Mouse (Mus musculus) limb, embryonic 10.5 days (tissue): ENCODE data around the gene Zfp574. TPM values are rescaled to one million over a fixed set of nuclear protein-coding genes. Genes with fewer than 3 reads are reported as not detected.

Experiments used
- DNase-seq: peaks from one replicate; pipeline ENCODE4 v3.0.0-alpha.2; 2017; ENCODE audit warnings: low spot score
- H3K27ac ChIP-seq: fragments of 300-500 bp; sonication (generic); 2 replicates; pipeline ENCODE4 v1.5.1; 2016; ENCODE audit warnings: mild to moderate bottlenecking
- H3K27me3 ChIP-seq: fragments of 300-500 bp; sonication (generic); 2 replicates; pipeline ENCODE4 v1.6.1; 2016; ENCODE audit warnings: low read depth, mild to moderate bottlenecking; ENCODE audit not compliant: poor library complexity, severe bottlenecking
- H3K36me3 ChIP-seq: fragments of 300-500 bp; sonication (generic); 2 replicates; pipeline ENCODE4 v1.6.1; 2016; ENCODE audit warnings: mild to moderate bottlenecking, moderate library complexity
- H3K4me1 ChIP-seq: fragments of 300-500 bp; sonication (generic); 2 replicates; pipeline ENCODE4 v1.6.1; 2016
- H3K4me3 ChIP-seq: fragments of 300-500 bp; sonication (generic); 2 replicates; pipeline ENCODE4 v1.5.1; 2016; ENCODE audit warnings: mild to moderate bottlenecking, moderate library complexity
- H3K9me3 ChIP-seq: fragments of 300-500 bp; sonication (generic); replicated peaks from 2 replicates; pipeline ENCODE4 v1.6.1; 2016; ENCODE audit warnings: mild to moderate bottlenecking
- WGBS: fragments of 180-500 bp; shearing (Covaris S2); methylation state at CpG from one replicate; pipeline ENCODE4 v1.1.7; 2016; 5-methylcytosine and 5-hydroxymethylcytosine counted together
- polyA plus RNA-seq: library from polyadenylated mRNA; unstranded; fragments of >200 nt; fragmentation: Nextera tagmentation; extraction: Ambion mirVana; gene quantifications from 2 replicates; pipeline ENCODE4 v1.2.1, GENCODE M21; 2016

Zfp574 gene
- polyA plus RNA-seq, 1 experiment from 2014 or later: 48.3 TPM

GRCm38 (mm10) chr7:25079496-25080026, 7.2 kb downstream of the Zfp574 start:
- DNase-seq: no peak

GRCm38 (mm10) chr7:25080431-25080830, 8.1 kb downstream of the Zfp574 start:
- Histone ChIP-seq H3K9me3 (no peaks in the 10 kb centered on the region), H3K4me3 (no peak overlapping the region), H3K27ac (no peak overlapping the region), H3K27me3 (no peaks in the 10 kb centered on the region), H3K4me1 (peaks cover 25% of the 10 kb centered on the region), H3K36me3 (peaks cover 66% of the 10 kb centered on the region)
- 96% methylated on average over 13 of the region's 13 CpGs for WGBS
- DNase-seq: no peak

More at GRCm38 (mm10) chr7:25079496-25080026, 7.2 kb downstream of the Zfp574 start:
- WGBS: 88% methylated on average over 12 of the region's 12 CpGs
- Histone ChIP-seq H3K36me3 (peaks cover 58% of the 10 kb centered on the region), H3K9me3 (no peaks in the 10 kb centered on the region), H3K4me1 (peaks cover 28% of the 10 kb centered on the region), H3K27ac (no peak overlapping the region), H3K27me3 (no peaks in the 10 kb centered on the region), H3K4me3 (no peak overlapping the region)

- DNase-seq: no peak
- Histone ChIP-seq H3K9me3 (no peaks in the 10 kb centered on the region), H3K36me3 (peaks cover 83% of the 10 kb centered on the region), H3K27ac (no peak overlapping the region), H3K27me3 (no peaks in the 10 kb centered on the region), H3K4me3 (no peak overlapping the region), H3K4me1 (peaks cover 17% of the 10 kb centered on the region)
- 89% methylated on average over 4 of the region's 4 CpGs for WGBS
Measured at GRCm38 (mm10) chr7:25082510-25082909, 10.1 kb downstream of the Zfp574 start.

GRCm38 (mm10) chr7:25084621-25085020, 12.3 kb downstream of the Zfp574 start:
- DNase-seq: no peak
- Histone ChIP-seq H3K4me3 (no peak overlapping the region), H3K9me3 (no peaks in the 10 kb centered on the region), H3K27ac (no peak overlapping the region), H3K36me3 (peaks cover 75% of the 10 kb centered on the region), H3K4me1 (peaks cover 19% of the 10 kb centered on the region), H3K27me3 (no peaks in the 10 kb centered on the region)
- 92% methylated on average over 5 of the region's 5 CpGs for WGBS

GRCm38 (mm10) chr7:25086656-25087055, 14.3 kb downstream of the Zfp574 start:
- Histone ChIP-seq H3K4me1 (peaks cover 24% of the 10 kb centered on the region), H3K9me3 (no peaks in the 10 kb centered on the region), H3K4me3 (no peak overlapping the region), H3K27me3 (0 out of 2 replicates have a peak, but pooled peaks cover 2% of the 10 kb centered on the region), H3K27ac (no peak overlapping the region), H3K36me3 (peaks cover 55% of the 10 kb centered on the region)
- DNase-seq: no peak
- WGBS: 54% methylated on average over 3 of the region's 3 CpGs

DNA sequence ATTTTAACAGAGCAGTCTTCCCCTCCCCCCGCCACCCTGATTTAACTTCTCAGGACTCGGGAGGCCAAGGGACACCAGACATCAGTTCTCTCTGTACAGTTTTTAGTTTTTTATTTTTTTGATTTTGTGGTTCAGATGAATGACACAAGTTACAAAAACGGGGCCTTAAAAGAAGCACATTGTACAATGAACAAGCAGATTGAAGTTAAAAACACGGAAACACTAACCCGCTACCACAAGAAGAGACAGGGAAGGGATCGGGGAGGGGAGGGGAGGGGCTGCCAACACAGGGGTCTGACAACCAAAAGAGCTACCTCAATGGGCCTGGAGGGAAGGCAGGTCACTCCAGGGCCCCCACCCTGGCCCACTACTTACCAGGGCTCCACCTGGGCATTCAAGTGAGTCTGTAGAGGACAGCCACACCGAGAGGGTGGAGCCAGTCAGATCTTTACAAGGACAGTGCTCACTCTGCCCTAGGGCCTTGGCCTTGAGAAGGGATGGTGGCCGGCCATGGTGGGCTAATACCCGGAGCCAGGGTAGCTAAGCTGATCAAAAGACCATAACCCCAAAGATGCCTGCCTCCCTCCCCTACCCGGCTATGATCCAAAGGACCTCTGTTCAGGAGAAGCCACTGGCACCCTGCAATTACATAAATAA, 15.0 kb downstream of the Zfp574 start:
- peaks cover 24% of the 10 kb centered on the region for H3K4me1 ChIP-seq
- peaks cover 47% of the 10 kb centered on the region for H3K36me3 ChIP-seq
- no peak for DNase-seq

GRCm38 (mm10) chr7:25087972-25088371, 15.6 kb downstream of the Zfp574 start:
- H3K27ac ChIP-seq: no peak overlapping the region
- no peak for DNase-seq
- peaks cover 42% of the 10 kb centered on the region for H3K36me3 ChIP-seq
- peaks cover 13% of the 10 kb centered on the region for H3K27me3 ChIP-seq
- no peaks in the 10 kb centered on the region for H3K9me3 ChIP-seq
- peaks cover 28% of the 10 kb centered on the region for H3K4me1 ChIP-seq
- no peak overlapping the region for H3K4me3 ChIP-seq
- WGBS: 68% methylated on average over 5 of the region's 5 CpGs

More for the DNA sequence above, 15.0 kb downstream of the Zfp574 start:
- H3K27ac ChIP-seq: no peak overlapping the region
- 62% methylated on average over 10 of the region's 10 CpGs for WGBS
- peaks cover 7% of the 10 kb centered on the region for H3K27me3 ChIP-seq
- no peak overlapping the region for H3K4me3 ChIP-seq
- H3K9me3 ChIP-seq: no peaks in the 10 kb centered on the region

GRCm38 (mm10) chr7:25088531-25088930, 16.2 kb downstream of the Zfp574 start:
- Histone ChIP-seq H3K4me3 (no peak overlapping the region), H3K27ac (peak overlapping the region; percentile 50; the same call in 1 of the 2 replicates), H3K4me1 (peaks cover 32% of the 10 kb centered on the region), H3K9me3 (no peaks in the 10 kb centered on the region), H3K36me3 (peaks cover 36% of the 10 kb centered on the region), H3K27me3 (peaks cover 18% of the 10 kb centered on the region)
- WGBS: 8% methylated on average over 10 of the region's 10 CpGs
- no peak for DNase-seq

GRCm38 (mm10) chr7:25088968-25089367, 16.6 kb downstream of the Zfp574 start:
- no peak for DNase-seq
- peaks cover 34% of the 10 kb centered on the region for H3K4me1 ChIP-seq
- H3K36me3 ChIP-seq: peaks cover 32% of the 10 kb centered on the region
- H3K4me3 ChIP-seq: no peak overlapping the region
- H3K27ac ChIP-seq: 0 out of 2 replicates have a peak overlapping the region, but pooled peaks have one; percentile 50
- no peaks in the 10 kb centered on the region for H3K9me3 ChIP-seq
- WGBS: 29% methylated on average over 10 of the region's 11 CpGs
- H3K27me3 ChIP-seq: peaks cover 18% of the 10 kb centered on the region

GRCm38 (mm10) chr7:25089875-25090274, 17.5 kb downstream of the Zfp574 start:
- H3K4me3 ChIP-seq: no peak overlapping the region
- no peaks in the 10 kb centered on the region for H3K9me3 ChIP-seq
- no peak for DNase-seq
- peaks cover 34% of the 10 kb centered on the region for H3K4me1 ChIP-seq
- peaks cover 22% of the 10 kb centered on the region for H3K36me3 ChIP-seq
- peaks cover 18% of the 10 kb centered on the region for H3K27me3 ChIP-seq
- WGBS: 36% methylated on average over 10 of the region's 10 CpGs
- H3K27ac ChIP-seq: no peak overlapping the region

GRCm38 (mm10) chr7:25098169-25098568, 25.8 kb downstream of the Zfp574 start:
- WGBS: 80% methylated on average over 3 of the region's 3 CpGs
- Histone ChIP-seq H3K27me3 (peaks cover 20% of the 10 kb centered on the region; the same call in 1 of the 2 replicates), H3K4me3 (no peak overlapping the region), H3K9me3 (no peaks in the 10 kb centered on the region), H3K4me1 (0 out of 2 replicates have a peak, but pooled peaks cover 10% of the 10 kb centered on the region), H3K36me3 (no peaks in the 10 kb centered on the region), H3K27ac (no peak overlapping the region)
- DNase-seq: no peak

DNA sequence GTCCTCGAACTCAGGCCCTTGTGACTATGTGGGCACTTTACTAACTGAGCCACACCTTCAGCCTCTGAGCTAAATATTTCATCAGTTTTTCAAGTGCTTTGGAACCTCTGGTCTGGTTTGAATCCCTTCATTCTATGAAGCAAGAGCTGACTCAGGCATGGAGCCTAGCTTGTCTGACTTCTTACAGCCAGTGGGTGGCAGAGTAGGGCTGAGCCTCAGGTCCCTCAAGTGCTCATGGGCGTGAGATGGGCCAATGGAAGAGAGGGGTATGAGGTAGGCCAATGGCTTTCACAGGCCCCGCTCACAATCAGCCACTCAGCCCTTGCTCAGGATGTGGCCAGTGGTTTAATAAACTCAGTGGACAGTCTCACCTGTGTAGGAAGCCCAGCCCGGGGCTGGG, 27.2 kb downstream of the Zfp574 start:
- 0 out of 2 replicates have a peak, but pooled peaks cover 17% of the 10 kb centered on the region for H3K27me3 ChIP-seq
- 0 out of 2 replicates have a peak, but pooled peaks cover 4% of the 10 kb centered on the region for H3K4me1 ChIP-seq
- WGBS: 52% methylated on average over 4 of the region's 4 CpGs
- no peak for DNase-seq
- no peaks in the 10 kb centered on the region for H3K36me3 ChIP-seq
- no peak overlapping the region for H3K27ac ChIP-seq
- H3K9me3 ChIP-seq: no peaks in the 10 kb centered on the region
- no peak overlapping the region for H3K4me3 ChIP-seq

DNA sequence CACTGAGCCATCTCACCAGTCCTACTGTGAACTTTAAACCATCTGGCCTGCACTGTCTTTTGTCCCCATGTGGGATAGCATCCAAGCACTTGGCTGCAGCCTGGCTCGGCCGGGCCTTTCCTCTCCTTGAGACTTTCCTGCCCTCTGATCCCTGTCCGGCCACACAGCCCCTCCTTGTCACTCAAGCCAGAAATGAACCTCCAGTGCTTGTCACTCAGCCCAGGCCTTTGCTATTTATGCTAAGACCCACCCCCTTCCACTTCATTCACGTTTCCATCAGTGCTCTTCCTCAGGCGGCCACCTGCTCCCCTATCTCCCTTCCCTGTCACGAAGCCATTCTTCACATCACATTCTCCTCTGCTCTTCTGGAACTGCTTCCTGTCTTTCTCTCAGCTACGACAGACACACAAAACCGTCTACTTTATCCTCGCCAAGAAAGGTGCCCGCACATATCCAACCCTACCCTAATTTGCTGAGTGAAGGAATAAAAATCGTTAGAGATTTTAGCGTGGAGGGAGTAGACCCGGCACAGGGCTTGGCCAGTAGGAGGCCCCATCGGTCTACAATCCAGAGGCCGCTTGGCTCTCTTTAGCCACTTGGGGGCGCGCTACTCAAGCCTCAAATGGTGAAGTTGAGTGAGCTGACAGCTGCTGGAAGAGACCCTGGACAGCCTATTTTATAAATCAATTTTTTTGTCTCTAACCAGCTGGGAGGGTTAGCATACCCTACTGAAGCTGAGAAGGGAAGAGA, 33.2 kb downstream of the Zfp574 start:
- WGBS: 25% methylated on average over 17 of the region's 17 CpGs
- Histone ChIP-seq H3K4me1 (peaks cover 6% of the 10 kb centered on the region), H3K36me3 (no peaks in the 10 kb centered on the region), H3K4me3 (no peak overlapping the region), H3K27ac (no peak overlapping the region), H3K9me3 (no peaks in the 10 kb centered on the region), H3K27me3 (0 out of 2 replicates have a peak, but pooled peaks cover 4% of the 10 kb centered on the region)
- peak; percentile 82 for DNase-seq
